Mouse (Mus musculus) brain, embryonic 18.5 days (tissue): ENCODE results near the gene Gpr146.
A peak's percentile ranks its signal among the peaks of the same experiment; 100 is the strongest.

Source experiments
- DNase-seq: peaks from one replicate; pipeline ENCODE4 v3.0.0-alpha.2; 2012; ENCODE audit warnings: low read depth, low spot score

Gpr146 gene

GRCm38 (mm10) chr5:139427989-139428388 is 50.5 kb downstream of the Gpr146 start:
- no peak for DNase-seq

GRCm38 (mm10) chr5:139429818-139430341 is 52.4 kb downstream of the Gpr146 start:
- no peak for DNase-seq

GRCm38 (mm10) chr5:139432333-139432732 is 54.8 kb downstream of the Gpr146 start:
- no peak for DNase-seq

- DNase-seq, result no peak
Observed at GRCm38 (mm10) chr5:139432747-139433508, 55.4 kb downstream of the Gpr146 start.

- DNase-seq, result no peak
Observed at GRCm38 (mm10) chr5:139433842-139434568, 56.5 kb downstream of the Gpr146 start.

GRCm38 (mm10) chr5:139434940-139435339 is 57.4 kb downstream of the Gpr146 start:
- DNase-seq, result peak; percentile 54

- DNase-seq, result no peak
Observed at GRCm38 (mm10) chr5:139437769-139438168, 60.3 kb downstream of the Gpr146 start.

- no peak for DNase-seq
Observed at GRCm38 (mm10) chr5:139438440-139438839, 60.9 kb downstream of the Gpr146 start.

- DNase-seq, result no peak
Observed at GRCm38 (mm10) chr5:139440451-139440850, 63.0 kb downstream of the Gpr146 start.

- DNase-seq, result no peak
Observed at GRCm38 (mm10) chr5:139440926-139441725, 63.6 kb downstream of the Gpr146 start.

- DNase-seq, result no peak
Observed at GRCm38 (mm10) chr5:139441726-139442018, 64.2 kb downstream of the Gpr146 start.

GRCm38 (mm10) chr5:139442428-139442827 is 64.9 kb downstream of the Gpr146 start:
- DNase-seq, result no peak

- no peak for DNase-seq
Observed at GRCm38 (mm10) chr5:139442962-139443361, 65.5 kb downstream of the Gpr146 start.

- DNase-seq, result no peak
Observed at GRCm38 (mm10) chr5:139445258-139445657, 67.8 kb downstream of the Gpr146 start.
